Mouse (Mus musculus) liver, embryonic 16.5 days (tissue): ENCODE measurements around the gene Sept5. TPM values are rescaled to one million over a fixed set of nuclear protein-coding genes. Genes with fewer than 3 reads are reported as not detected.

ENCODE experiments used
- ATAC-seq: fragments of 200-750 bp; cut with Nextera tagmentation; 2 replicates; pipeline ENCODE4 v1.8.0; 2017; ENCODE audit warnings: low read depth, mild to moderate bottlenecking, moderate number of reproducible peaks, moderate library complexity
- H3K27ac ChIP-seq: fragments of 300-500 bp; sonication (generic); 2 replicates; pipeline ENCODE4 v1.5.1; 2014; ENCODE audit warnings: mild to moderate bottlenecking, low read length
- H3K27me3 ChIP-seq: fragments of 300-500 bp; sonication (generic); 2 replicates; pipeline ENCODE4 v1.6.1; 2014; ENCODE audit warnings: low read depth, low read length, mixed read lengths; ENCODE audit not compliant: control insufficient read depth, insufficient read depth
- H3K36me3 ChIP-seq: fragments of 300-500 bp; sonication (generic); 2 replicates; pipeline ENCODE4 v1.6.1; 2014; ENCODE audit warnings: mild to moderate bottlenecking; ENCODE audit not compliant: control insufficient read depth, insufficient read depth
- H3K4me1 ChIP-seq: fragments of 300-500 bp; sonication (generic); 2 replicates; pipeline ENCODE4 v1.6.1; 2014; ENCODE audit warnings: low read depth, low read length, mixed read lengths; ENCODE audit not compliant: control insufficient read depth
- H3K4me2 ChIP-seq: fragments of 300-500 bp; sonication (generic); 2 replicates; pipeline ENCODE4 v1.6.1; 2014; ENCODE audit warnings: low read depth, low read length, mixed read lengths
- H3K4me3 ChIP-seq: fragments of 300-500 bp; sonication (generic); 2 replicates; pipeline ENCODE4 v1.5.1; 2014; ENCODE audit warnings: low read depth, mild to moderate bottlenecking, low read length
- H3K9ac ChIP-seq: fragments of 300-500 bp; sonication (generic); 2 replicates; pipeline ENCODE4 v1.6.1; 2014; ENCODE audit warnings: low read depth, low read length
- H3K9me3 ChIP-seq: fragments of 300-500 bp; sonication (generic); replicated peaks from 2 replicates; pipeline ENCODE4 v1.6.1; 2016; ENCODE audit warnings: low read length; ENCODE audit not compliant: control insufficient read depth
- WGBS: fragments of 180-500 bp; shearing (Covaris S2); extraction: QIAGEN DNeasy Blood & Tissue Kit; methylation state at CpG from one replicate; pipeline ENCODE4 v1.1.7; 2014; ENCODE audit not compliant: insufficient replicate concordance; 5-methylcytosine and 5-hydroxymethylcytosine counted together
- polyA plus RNA-seq: library from polyadenylated mRNA; unstranded; fragments of >200 nt; fragmentation: Nextera tagmentation; extraction: Ambion mirVana; gene quantifications from 2 replicates; pipeline ENCODE4 v1.2.1, GENCODE M21; 2015

Sept5 gene
- polyA plus RNA-seq, 1 experiment from 2014 or later = 4.2 TPM

DNA sequence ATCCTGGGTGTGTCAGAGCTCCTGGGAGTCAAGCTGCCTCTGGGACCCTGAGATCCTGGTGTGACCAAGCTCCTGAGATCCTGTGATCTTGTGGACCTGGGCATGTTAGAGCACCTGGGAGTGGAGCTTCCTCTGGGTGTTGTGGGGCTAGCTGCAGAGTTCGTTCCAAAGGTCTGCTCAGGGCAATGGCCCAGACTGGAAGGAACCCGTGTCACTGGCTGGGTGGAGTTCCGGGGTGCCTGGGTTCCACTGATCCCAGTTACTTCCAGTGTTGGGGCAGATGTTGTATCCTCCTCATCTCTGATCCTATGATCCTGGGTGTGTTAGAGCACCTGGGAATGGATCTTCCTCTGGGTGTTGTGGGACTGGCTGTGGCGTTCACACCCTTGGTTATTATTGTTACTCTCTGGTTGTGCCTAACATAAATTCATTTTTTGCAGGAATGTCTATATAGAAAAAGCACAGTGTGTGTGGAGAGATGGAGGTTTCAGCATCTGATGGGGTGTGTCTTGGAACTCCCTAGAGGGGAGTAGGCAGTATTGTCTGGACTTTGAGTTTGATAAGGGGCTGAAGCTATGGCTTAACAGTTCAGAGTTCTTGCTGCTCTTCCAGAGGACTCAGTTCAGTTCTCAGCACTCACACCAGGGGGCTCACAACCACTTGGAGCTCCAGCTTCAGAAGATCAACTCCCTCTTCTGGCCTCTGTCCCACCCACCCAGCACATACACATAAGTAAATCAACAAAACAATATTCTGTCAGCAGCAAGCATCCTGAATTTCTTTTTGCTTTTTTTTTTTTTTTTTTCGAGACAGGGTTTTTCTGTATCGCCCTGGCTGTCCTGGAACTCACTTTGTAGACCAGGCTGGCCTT lies 23.8 kb upstream of the Sept5 start:
- H3K36me3 ChIP-seq = no peaks in the 10 kb centered on the region
- no peaks in the 10 kb centered on the region for H3K9me3 ChIP-seq
- 61% methylated on average over 6 of the region's 6 CpGs for WGBS
- no peaks in the 10 kb centered on the region for H3K27me3 ChIP-seq
- no peak overlapping the region for H3K9ac ChIP-seq
- H3K4me1 ChIP-seq = no peaks in the 10 kb centered on the region
- H3K27ac ChIP-seq = no peak overlapping the region
- H3K4me3 ChIP-seq = no peak overlapping the region
- no peak overlapping the region for H3K4me2 ChIP-seq
- ATAC-seq = no peak

DNA sequence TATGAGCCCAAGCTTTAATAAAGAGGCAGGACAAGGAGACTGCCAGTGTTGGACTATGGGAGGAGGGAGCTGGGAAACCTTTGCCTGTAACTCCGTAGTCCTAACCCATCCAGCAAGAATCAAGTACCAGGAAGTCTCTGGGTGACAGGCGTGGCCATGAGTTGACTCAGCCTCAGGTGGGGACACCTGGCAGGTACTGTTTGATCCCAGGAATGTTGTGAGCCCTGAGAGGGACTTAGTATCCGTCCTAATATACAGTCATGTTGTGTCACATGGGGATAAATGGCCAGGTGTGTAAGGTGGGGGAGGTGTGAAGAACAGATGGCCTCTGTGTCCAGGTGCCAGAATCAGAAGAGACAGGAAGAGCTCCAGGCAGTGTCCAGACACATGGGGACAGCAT lies 19.4 kb upstream of the Sept5 start:
- no peaks in the 10 kb centered on the region; the same call in 1 of the 2 replicates for H3K9me3 ChIP-seq
- no peaks in the 10 kb centered on the region for H3K36me3 ChIP-seq
- H3K4me2 ChIP-seq = no peak overlapping the region
- no peak overlapping the region for H3K9ac ChIP-seq
- 41% methylated on average over 3 of the region's 3 CpGs for WGBS
- ATAC-seq = no peak
- H3K27me3 ChIP-seq = no peaks in the 10 kb centered on the region
- no peak overlapping the region for H3K27ac ChIP-seq
- no peak overlapping the region for H3K4me3 ChIP-seq
- no peaks in the 10 kb centered on the region for H3K4me1 ChIP-seq

DNA sequence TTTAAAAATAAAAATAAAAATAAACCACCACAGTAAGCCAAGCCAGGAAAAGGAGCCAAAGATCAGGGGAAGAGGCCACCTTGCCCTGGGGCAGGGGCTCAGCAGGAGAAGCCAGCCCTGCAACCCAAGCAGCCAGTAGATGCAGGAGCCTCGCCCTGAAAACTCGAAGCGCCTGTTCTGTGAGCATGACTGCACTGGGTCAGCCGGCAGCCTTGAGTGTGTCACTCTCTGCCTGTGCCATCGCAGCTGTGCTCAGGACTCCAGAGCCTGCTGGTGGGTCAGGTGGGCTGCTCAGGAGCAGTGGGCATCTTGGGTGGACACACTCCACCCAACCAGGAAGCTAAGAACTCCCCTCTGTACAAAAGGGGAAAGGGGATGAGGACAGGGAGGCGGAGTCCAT lies 15.6 kb upstream of the Sept5 start:
- H3K4me2 ChIP-seq = no peak overlapping the region
- H3K27ac ChIP-seq = no peak overlapping the region
- H3K9me3 ChIP-seq = no peaks in the 10 kb centered on the region; the same call in 1 of the 2 replicates
- no peak overlapping the region for H3K4me3 ChIP-seq
- 65% methylated on average over 6 of the region's 6 CpGs for WGBS
- H3K36me3 ChIP-seq = no peaks in the 10 kb centered on the region
- H3K4me1 ChIP-seq = no peaks in the 10 kb centered on the region
- H3K27me3 ChIP-seq = no peaks in the 10 kb centered on the region
- H3K9ac ChIP-seq = no peak overlapping the region
- ATAC-seq = no peak

DNA sequence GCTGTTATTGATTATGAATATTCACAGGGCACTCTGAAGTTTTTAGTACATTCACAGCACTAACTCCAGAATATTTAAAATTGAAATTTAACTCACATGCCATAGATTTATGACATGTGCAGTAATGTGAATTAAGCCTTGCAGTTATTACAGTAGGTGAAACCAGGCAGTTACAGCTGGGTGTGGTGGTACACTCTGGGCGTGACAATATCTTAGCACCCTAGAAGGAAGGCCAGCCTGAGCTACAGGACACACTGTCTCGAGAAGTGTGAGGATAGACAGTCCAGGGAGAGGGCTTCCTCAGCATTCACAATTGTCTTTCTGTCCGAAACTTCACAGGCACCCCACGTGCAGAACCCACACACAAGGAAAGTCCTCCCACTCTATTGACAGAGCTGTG lies 14.7 kb upstream of the Sept5 start:
- Histone ChIP-seq H3K27me3 (no peaks in the 10 kb centered on the region), H3K27ac (no peak overlapping the region), H3K4me3 (no peak overlapping the region), H3K36me3 (no peaks in the 10 kb centered on the region), H3K4me1 (no peaks in the 10 kb centered on the region), H3K9me3 (no peaks in the 10 kb centered on the region; the same call in 1 of the 2 replicates), H3K9ac (no peak overlapping the region), H3K4me2 (no peak overlapping the region)
- no peak for ATAC-seq
- 53% methylated on average over 4 of the region's 4 CpGs for WGBS

DNA sequence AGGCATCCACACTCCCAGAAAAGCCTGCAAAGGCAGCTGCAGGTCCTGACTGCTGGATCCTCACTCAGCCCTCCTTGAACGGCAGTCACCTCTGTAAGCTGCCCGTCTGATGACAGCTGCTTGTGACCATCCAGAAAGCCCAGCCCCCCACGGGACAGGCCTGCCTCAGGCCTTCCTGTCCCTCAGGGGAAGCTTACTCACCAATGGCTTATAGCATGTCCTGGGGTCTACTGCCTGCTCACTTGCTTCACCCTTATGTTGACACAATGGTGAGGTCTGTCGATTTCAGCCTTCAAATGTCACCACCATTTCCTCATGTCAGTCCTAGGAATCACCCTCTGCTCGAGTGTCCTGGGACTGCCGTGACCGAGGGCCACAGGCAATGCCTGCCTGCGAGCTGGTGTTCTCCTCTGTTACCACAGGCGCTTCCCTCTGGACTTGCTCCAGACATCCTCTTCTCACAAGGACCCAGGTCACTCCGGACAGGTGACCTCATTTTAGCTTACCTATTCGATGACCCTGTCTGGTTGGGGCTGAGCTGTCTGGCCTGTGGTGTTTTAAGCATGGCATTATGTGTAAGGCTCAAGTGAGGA lies 13.7 kb upstream of the Sept5 start:
- peak; percentile 24; the same call in 1 of the 2 replicates for ATAC-seq
- Histone ChIP-seq H3K4me2 (no peak overlapping the region), H3K36me3 (no peaks in the 10 kb centered on the region), H3K27me3 (no peaks in the 10 kb centered on the region), H3K27ac (no peak overlapping the region), H3K4me3 (no peak overlapping the region), H3K9ac (no peak overlapping the region), H3K4me1 (no peaks in the 10 kb centered on the region), H3K9me3 (no peaks in the 10 kb centered on the region; the same call in 1 of the 2 replicates)
- 39% methylated on average over 11 of the region's 11 CpGs for WGBS

DNA sequence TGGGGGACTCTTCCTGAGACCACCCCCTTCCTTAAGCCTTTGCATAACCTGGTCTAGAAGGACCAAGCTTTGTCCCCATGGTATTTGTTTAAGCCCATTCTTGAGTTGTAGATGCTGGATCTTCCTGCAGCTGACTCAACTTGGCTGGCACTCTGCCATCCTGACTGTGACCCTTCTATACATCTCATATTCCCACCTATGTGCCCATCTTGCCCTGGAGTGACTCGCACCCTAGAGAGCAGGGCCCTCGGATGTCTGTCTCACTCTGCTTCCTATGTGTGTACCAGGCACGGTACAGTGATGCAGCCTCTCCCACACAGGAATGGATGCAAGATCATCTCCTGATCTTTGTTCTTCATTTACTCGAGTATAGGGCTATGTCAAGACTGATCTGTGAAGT lies 13.1 kb upstream of the Sept5 start:
- H3K27ac ChIP-seq = no peak overlapping the region
- 46% methylated on average over 4 of the region's 4 CpGs for WGBS
- no peaks in the 10 kb centered on the region for H3K9me3 ChIP-seq
- ATAC-seq = no peak
- no peaks in the 10 kb centered on the region for H3K36me3 ChIP-seq
- no peak overlapping the region for H3K4me3 ChIP-seq
- no peak overlapping the region for H3K9ac ChIP-seq
- no peaks in the 10 kb centered on the region for H3K4me1 ChIP-seq
- no peaks in the 10 kb centered on the region for H3K27me3 ChIP-seq
- no peak overlapping the region for H3K4me2 ChIP-seq

DNA sequence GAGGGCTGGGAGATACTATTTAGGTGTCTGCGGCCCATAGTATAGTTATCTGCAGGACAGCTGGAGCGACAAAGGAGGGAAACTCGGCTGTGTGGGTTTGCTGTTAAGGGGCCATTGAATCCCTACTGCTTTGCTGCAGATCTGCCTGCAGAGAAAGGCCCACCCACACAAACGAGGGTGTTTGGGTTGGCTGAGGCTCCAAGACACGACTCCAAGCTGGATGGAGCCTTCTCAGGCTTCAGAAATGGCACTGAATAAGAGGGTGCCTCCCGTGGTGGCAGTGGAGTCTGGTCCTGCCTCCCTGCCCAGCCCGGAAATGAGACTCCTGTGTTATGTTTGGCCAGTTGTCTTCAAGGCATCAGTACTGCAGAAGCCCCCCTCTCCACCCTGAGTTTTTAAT lies 12.5 kb upstream of the Sept5 start:
- no peak for ATAC-seq
- Histone ChIP-seq H3K9me3 (no peaks in the 10 kb centered on the region), H3K4me3 (no peak overlapping the region), H3K9ac (no peak overlapping the region), H3K4me1 (no peaks in the 10 kb centered on the region), H3K27ac (no peak overlapping the region), H3K36me3 (no peaks in the 10 kb centered on the region), H3K4me2 (no peak overlapping the region), H3K27me3 (no peaks in the 10 kb centered on the region)
- 41% methylated on average over 7 of the region's 7 CpGs for WGBS

DNA sequence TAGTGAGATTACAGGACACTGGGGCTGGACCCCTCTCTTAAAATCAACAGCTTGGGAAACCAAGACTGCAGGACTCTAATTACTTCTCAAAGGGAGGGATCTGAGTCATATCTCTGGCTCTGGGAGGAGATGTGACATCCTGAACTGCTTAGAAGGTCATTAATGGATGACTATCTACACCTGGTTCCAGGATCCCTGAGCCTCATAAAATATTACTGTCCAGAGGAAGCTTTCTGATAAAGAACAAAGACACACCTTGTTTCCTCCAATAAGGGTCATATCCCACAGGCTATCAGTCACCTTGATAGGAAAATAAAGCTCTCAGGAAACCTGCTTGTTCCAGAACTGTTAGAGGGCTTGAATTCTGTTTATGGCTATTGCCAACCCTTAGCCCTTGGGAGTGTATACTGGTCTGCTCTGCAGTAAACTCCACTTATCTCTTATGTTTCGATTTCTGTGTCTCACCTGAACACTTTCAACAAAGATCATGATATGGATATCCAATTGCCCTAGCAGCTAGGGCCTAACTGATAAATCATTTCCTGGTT lies 9.7 kb upstream of the Sept5 start:
- Histone ChIP-seq H3K27ac (no peak overlapping the region), H3K4me2 (no peak overlapping the region), H3K4me1 (no peaks in the 10 kb centered on the region), H3K4me3 (no peak overlapping the region), H3K27me3 (no peaks in the 10 kb centered on the region), H3K9ac (no peak overlapping the region), H3K36me3 (no peaks in the 10 kb centered on the region), H3K9me3 (no peaks in the 10 kb centered on the region)
- WGBS = 35% methylated on average over 1 of the region's 1 CpGs
- ATAC-seq = no peak

DNA sequence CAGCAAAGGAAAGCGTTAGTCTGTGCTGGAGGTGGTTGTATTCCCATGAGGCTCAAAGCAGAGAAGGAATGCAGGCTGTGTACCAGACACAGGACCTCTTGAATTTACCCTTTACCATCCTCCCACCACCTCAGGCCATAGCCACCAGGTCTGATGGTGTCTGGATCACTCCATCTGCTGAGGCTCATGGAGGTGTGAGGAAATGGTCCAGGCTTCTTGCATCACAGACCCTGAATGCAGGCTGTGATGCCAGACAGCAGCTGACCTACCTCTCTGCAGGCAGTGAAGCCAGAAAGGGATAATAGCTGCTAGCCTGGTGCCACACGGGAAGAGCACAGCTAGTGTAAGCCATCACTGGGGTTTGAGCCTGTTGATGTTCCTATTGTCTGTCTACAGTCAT lies 8.6 kb upstream of the Sept5 start:
- H3K9me3 ChIP-seq = no peaks in the 10 kb centered on the region
- no peak overlapping the region for H3K4me3 ChIP-seq
- no peak overlapping the region for H3K9ac ChIP-seq
- 26% methylated on average over 2 of the region's 2 CpGs for WGBS
- no peaks in the 10 kb centered on the region for H3K36me3 ChIP-seq
- no peaks in the 10 kb centered on the region for H3K27me3 ChIP-seq
- ATAC-seq = no peak
- no peak overlapping the region for H3K27ac ChIP-seq
- H3K4me1 ChIP-seq = no peaks in the 10 kb centered on the region
- no peak overlapping the region for H3K4me2 ChIP-seq
